Mouse (Mus musculus): ENCODE data around the gene Csnk1g2. TPM values are rescaled to one million over a fixed set of nuclear protein-coding genes. Genes with fewer than 3 reads are reported as not detected.

Gene Csnk1g2
- polyA plus RNA-seq, 1 experiment from 2014 or later = 65.4 TPM

DNA sequence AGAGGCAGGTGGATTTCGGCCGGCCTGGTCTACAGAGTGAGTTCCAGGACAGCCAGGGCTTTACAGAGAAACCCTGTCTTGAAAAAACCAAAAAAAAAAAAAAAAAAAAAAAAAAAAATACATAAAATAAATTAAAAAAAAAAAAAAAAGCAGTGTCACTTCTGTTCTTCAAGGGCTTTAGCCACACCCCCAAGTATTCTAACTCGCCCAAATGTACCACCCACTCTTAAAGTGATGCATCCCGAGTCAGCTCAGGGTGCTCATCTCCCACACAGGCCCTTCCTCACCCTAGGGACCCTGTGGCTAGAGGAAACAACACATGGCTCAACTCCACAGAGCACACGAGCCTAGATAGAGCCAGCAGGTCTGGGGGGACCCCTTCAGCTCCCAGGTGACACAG, 39.6 kb upstream of the Csnk1g2 start:
- WGBS = 93% methylated on average over 5 of the region's 5 CpGs
- DNase-seq (ENCODE audit: low spot score) = no peak
- no peak overlapping the region for H3K4me3 ChIP-seq (replicated peaks; ENCODE audit: low read length)
- H3K9ac ChIP-seq = no peak overlapping the region
- H3K27me3 ChIP-seq (ENCODE audit: control insufficient read depth, insufficient read depth, low read length) = no peaks in the 10 kb centered on the region
- H3K36me3 ChIP-seq (replicated peaks; ENCODE audit: control insufficient read depth, insufficient read depth) = peaks cover 28% of the 10 kb centered on the region
- H3K4me1 ChIP-seq (replicated peaks; ENCODE audit: control insufficient read depth, insufficient read depth, low read length) = peaks cover 7% of the 10 kb centered on the region
- no peak overlapping the region for H3K27ac ChIP-seq
- ATAC-seq (ENCODE audit: low FRiP score) = no peak
- no peaks in the 10 kb centered on the region for H3K9me3 ChIP-seq (ENCODE audit: control insufficient read depth, low read length)
- no peak overlapping the region for H3K4me2 ChIP-seq (replicated peaks)

DNA sequence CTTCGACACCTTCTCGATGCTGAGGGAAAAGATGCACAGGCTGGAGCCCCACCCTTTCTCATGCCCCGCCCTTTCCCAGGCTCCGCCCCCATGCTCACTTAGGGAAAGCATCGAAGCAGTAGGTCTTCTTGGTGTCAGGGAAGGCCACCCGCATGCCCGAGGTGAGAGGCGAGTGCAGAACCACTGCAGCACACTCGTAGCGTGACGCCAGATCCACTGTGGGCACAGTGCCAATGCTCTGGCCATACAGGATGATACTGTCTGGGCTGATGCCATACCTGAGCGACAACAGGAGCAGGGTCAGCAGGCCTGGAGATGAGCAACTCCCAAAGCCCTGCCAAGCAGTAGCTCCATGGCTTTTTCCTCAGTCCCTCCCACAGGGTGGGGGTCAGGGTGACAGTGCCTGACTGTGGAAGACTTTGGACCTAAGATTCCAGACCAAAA, 38.6 kb upstream of the Csnk1g2 start:
- H3K27ac ChIP-seq = no peak overlapping the region
- WGBS = 65% methylated on average over 12 of the region's 12 CpGs

DNA sequence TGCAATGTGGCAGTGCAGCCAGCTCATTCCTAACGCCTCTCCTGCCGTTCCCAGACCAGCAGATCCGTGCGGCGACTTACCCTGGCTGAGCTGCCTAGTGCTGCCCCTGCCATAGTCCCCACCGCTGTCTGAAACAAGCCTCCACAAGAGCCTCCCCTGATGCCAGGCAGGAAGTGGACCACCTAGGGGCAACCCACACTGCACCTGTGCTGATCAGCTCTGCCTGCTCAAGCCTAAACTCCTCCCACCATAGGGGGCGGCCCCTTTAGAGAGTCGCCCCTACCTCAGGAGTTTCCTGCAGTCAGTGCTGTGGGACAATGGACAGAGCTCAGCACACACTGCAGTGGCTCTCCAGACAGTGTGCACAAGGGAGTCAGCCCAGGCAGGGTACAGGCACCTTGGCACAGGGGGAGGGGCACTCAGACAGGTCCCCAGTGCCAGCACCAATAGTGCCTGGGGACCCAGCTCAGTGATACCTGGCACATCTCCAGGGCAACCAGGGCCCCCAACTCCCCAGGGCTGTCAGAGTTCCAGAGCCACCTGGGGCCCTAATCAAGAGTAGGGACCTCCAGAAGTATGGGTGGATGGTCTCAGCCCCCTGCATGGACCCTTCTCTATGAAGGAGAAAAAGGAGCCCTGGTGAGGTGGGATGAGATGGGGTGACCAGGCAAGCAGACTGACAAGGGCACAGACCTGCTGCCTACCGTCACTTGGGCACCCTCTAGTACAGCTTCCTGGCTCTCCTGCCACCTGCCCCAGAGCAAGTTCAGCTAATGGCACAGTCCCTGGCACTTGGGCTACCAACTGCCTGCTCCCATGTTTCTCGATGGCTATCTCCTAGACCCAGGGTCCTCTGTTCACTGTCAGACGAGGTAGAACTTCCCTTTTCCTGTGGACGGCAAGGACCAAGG, 37.7 kb upstream of the Csnk1g2 start:
- no peaks in the 10 kb centered on the region for H3K9me3 ChIP-seq (ENCODE audit: control insufficient read depth, low read length)
- no peak overlapping the region for H3K9ac ChIP-seq
- H3K36me3 ChIP-seq (replicated peaks; ENCODE audit: control insufficient read depth, insufficient read depth) = peaks cover 28% of the 10 kb centered on the region
- H3K27me3 ChIP-seq (ENCODE audit: control insufficient read depth, insufficient read depth, low read length) = no peaks in the 10 kb centered on the region
- ATAC-seq (ENCODE audit: low FRiP score) (no peak), DNase-seq (ENCODE audit: low spot score) (no peak)
- 74% methylated on average over 12 of the region's 12 CpGs for WGBS
- peaks cover 23% of the 10 kb centered on the region for H3K4me1 ChIP-seq (replicated peaks; ENCODE audit: control insufficient read depth, insufficient read depth, low read length)
- H3K4me3 ChIP-seq (replicated peaks; ENCODE audit: low read length) = no peak overlapping the region
- H3K27ac ChIP-seq = no peak overlapping the region
- no peak overlapping the region; the same call in 1 of the 2 replicates for H3K4me2 ChIP-seq (replicated peaks)

More for the DNA sequence above, 38.6 kb upstream of the Csnk1g2 start:
- Histone ChIP-seq H3K4me2 (replicated peaks) (no peak overlapping the region; the same call in 1 of the 2 replicates), H3K9me3 (ENCODE audit: control insufficient read depth, low read length) (no peaks in the 10 kb centered on the region), H3K27me3 (ENCODE audit: control insufficient read depth, insufficient read depth, low read length) (no peaks in the 10 kb centered on the region), H3K4me1 (replicated peaks; ENCODE audit: control insufficient read depth, insufficient read depth, low read length) (peaks cover 17% of the 10 kb centered on the region), H3K9ac (no peak overlapping the region), H3K4me3 (replicated peaks; ENCODE audit: low read length) (no peak overlapping the region), H3K36me3 (replicated peaks; ENCODE audit: control insufficient read depth, insufficient read depth) (peaks cover 28% of the 10 kb centered on the region)
- ATAC-seq (ENCODE audit: low FRiP score) (no peak), DNase-seq (ENCODE audit: low spot score) (no peak)

DNA sequence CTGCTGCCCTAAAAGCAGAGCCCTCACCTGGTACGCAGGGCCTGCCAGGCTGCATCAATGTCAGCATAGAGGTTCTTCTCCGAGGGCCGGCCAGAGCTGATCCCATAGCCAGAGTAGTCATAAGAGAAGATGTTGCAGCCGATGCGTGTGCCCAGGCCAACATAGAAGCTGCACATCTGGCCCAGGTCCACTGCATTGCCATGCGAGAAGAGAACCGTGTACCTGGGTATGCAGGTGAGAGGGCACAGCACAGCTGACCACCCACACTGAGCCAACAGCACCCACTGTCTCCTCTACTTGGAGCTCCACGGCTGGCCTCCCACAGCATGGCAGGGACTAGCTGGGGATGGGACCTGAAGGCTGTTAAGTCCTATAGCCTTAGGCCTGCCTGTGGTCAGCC, 37.1 kb upstream of the Csnk1g2 start:
- no peaks in the 10 kb centered on the region for H3K27me3 ChIP-seq (ENCODE audit: control insufficient read depth, insufficient read depth, low read length)
- H3K4me3 ChIP-seq (replicated peaks; ENCODE audit: low read length) = no peak overlapping the region; the same call in 1 of the 2 replicates
- H3K4me1 ChIP-seq (replicated peaks; ENCODE audit: control insufficient read depth, insufficient read depth, low read length) = peaks cover 23% of the 10 kb centered on the region
- H3K27ac ChIP-seq = no peak overlapping the region
- H3K36me3 ChIP-seq (replicated peaks; ENCODE audit: control insufficient read depth, insufficient read depth) = peaks cover 28% of the 10 kb centered on the region
- no peak for DNase-seq (ENCODE audit: low spot score)
- ATAC-seq (ENCODE audit: low FRiP score) = no peak
- WGBS = 97% methylated on average over 8 of the region's 8 CpGs
- H3K4me2 ChIP-seq (replicated peaks) = no peak overlapping the region; the same call in 1 of the 2 replicates
- no peaks in the 10 kb centered on the region for H3K9me3 ChIP-seq (ENCODE audit: control insufficient read depth, low read length)
- no peak overlapping the region for H3K9ac ChIP-seq

DNA sequence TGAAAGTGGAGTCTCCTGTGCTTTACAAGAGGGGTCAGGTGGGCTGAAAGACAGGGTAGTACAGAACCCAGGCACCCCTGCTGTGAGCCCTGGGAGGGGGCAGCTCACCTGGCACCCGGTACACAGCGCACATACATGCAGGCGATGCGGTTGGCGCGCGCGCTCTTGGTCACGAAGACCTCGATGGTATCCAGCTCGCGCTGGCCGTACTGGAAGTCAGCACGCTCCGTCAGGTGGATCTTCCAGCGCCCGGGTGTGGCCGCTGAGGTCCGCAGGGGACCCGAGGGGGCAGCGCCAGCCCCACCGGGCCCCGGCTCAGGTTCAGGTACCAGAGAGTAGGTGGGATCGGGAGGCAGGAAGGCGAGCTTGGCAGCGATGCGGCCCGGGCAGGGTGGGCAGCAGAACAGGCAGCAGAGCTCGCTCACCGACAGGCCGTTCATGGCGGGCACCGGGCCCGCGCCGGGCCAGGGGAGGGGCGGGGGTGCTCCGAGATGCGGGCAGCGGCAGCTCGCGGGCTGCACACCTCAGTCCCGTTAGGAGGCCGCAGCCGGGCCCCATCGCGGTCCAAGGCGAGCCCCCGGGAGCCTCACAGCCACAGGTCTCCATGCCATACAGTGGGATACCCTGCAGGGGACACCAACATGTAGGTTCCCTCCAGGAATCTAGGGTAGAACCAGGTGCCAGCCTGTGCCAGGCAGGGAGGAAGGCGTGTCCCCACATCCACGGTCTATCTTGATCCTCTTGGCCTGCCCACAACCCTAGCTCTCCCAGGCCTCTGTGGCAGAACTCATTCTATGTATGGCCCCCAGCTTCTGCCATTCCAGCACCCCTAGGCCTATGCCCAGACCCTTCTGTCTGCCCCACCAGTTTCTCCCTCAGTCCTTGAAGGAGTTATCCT, 36.0 kb upstream of the Csnk1g2 start:
- Histone ChIP-seq H3K36me3 (replicated peaks; ENCODE audit: control insufficient read depth, insufficient read depth) (peaks cover 28% of the 10 kb centered on the region), H3K4me3 (replicated peaks; ENCODE audit: low read length) (no peak overlapping the region; the same call in 1 of the 2 replicates), H3K9ac (no peak overlapping the region), H3K27ac (peak overlapping the region; percentile 47; the same call in 1 of the 2 replicates), H3K9me3 (ENCODE audit: control insufficient read depth, low read length) (no peaks in the 10 kb centered on the region), H3K27me3 (ENCODE audit: control insufficient read depth, insufficient read depth, low read length) (no peaks in the 10 kb centered on the region), H3K4me2 (replicated peaks) (peak overlapping the region; percentile 7), H3K4me1 (replicated peaks; ENCODE audit: control insufficient read depth, insufficient read depth, low read length) (peaks cover 23% of the 10 kb centered on the region)
- ATAC-seq (ENCODE audit: low FRiP score) (no peak), DNase-seq (ENCODE audit: low spot score) (no peak)
- 94% methylated on average over 51 of the region's 51 CpGs for WGBS

DNA sequence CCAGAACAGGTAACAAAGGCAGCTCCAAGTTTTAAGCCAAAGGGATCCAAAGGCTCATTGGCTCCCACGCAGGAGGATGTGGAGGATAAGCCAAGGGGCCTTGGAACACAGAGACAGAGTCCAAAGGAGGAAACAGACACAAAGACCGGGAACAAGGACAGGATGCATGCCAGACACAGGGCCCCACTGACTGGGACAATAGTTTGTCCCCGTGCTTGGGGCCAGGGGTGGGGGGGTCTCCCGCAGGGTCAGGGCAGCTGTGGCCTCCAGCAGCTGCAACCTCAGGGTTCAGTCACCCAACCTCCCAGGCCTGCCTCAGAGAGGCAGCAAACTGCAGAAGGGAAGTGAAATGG, 35.4 kb upstream of the Csnk1g2 start:
- no peaks in the 10 kb centered on the region for H3K9me3 ChIP-seq (ENCODE audit: control insufficient read depth, low read length)
- peaks cover 24% of the 10 kb centered on the region for H3K36me3 ChIP-seq (replicated peaks; ENCODE audit: control insufficient read depth, insufficient read depth)
- DNase-seq (ENCODE audit: low spot score) (no peak), ATAC-seq (ENCODE audit: low FRiP score) (no peak)
- H3K4me3 ChIP-seq (replicated peaks; ENCODE audit: low read length) = no peak overlapping the region
- peak overlapping the region; percentile 6; the same call in 1 of the 2 replicates for H3K4me2 ChIP-seq (replicated peaks)
- no peak overlapping the region for H3K9ac ChIP-seq
- peaks cover 23% of the 10 kb centered on the region for H3K4me1 ChIP-seq (replicated peaks; ENCODE audit: control insufficient read depth, insufficient read depth, low read length)
- 43% methylated on average over 4 of the region's 4 CpGs for WGBS
- H3K27me3 ChIP-seq (ENCODE audit: control insufficient read depth, insufficient read depth, low read length) = no peaks in the 10 kb centered on the region
- H3K27ac ChIP-seq = 0 out of 2 replicates have a peak overlapping the region, but pooled peaks have one; percentile 47

DNA sequence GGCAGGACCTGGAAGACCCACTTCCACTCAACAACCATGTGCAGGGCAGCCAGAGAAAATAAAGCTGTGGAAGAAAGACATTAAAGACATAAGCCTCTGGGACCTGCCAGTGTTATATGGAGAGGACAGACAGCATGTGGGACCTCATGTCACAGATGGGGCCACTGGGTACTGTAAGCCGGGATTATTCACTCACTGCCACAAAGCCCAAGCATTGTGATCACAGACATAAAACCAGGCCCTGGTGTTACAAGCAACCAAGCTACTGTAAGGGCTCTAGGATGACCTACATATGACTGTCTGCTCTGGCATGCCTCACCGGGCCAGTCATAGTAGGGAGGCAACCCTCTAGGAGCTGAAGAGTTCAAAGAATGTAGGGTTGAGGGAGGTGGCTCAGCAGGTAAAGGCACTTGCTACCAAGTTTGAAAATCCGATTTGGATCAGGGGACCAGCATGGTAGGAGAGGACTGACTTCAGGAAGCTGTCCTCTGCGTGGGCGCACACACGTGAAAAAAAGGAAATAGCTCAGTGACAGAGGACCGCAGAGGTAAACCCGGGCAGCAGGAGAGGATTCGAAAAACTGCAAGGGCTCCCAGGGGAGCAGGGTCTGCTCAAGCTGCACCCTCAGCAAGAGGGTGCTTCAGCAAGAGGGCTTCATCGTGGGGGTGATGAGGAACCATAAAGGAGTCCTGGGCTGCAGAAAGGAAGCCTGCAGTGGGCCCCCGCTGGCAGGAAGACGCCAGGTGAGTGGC, 33.3 kb upstream of the Csnk1g2 start:
- Histone ChIP-seq H3K27ac (no peak overlapping the region), H3K4me1 (replicated peaks; ENCODE audit: control insufficient read depth, insufficient read depth, low read length) (peaks cover 23% of the 10 kb centered on the region), H3K27me3 (ENCODE audit: control insufficient read depth, insufficient read depth, low read length) (no peaks in the 10 kb centered on the region), H3K9me3 (ENCODE audit: control insufficient read depth, low read length) (no peaks in the 10 kb centered on the region), H3K36me3 (replicated peaks; ENCODE audit: control insufficient read depth, insufficient read depth) (peaks cover 15% of the 10 kb centered on the region; the same call in 1 of the 2 replicates), H3K4me3 (replicated peaks; ENCODE audit: low read length) (peak overlapping the region; percentile 80), H3K4me2 (replicated peaks) (peak overlapping the region; percentile 90), H3K9ac (peak overlapping the region; percentile 84)
- no peak for DNase-seq (ENCODE audit: low spot score)
- ATAC-seq (ENCODE audit: low FRiP score) = no peak
- 22% methylated on average over 12 of the region's 12 CpGs for WGBS

DNA sequence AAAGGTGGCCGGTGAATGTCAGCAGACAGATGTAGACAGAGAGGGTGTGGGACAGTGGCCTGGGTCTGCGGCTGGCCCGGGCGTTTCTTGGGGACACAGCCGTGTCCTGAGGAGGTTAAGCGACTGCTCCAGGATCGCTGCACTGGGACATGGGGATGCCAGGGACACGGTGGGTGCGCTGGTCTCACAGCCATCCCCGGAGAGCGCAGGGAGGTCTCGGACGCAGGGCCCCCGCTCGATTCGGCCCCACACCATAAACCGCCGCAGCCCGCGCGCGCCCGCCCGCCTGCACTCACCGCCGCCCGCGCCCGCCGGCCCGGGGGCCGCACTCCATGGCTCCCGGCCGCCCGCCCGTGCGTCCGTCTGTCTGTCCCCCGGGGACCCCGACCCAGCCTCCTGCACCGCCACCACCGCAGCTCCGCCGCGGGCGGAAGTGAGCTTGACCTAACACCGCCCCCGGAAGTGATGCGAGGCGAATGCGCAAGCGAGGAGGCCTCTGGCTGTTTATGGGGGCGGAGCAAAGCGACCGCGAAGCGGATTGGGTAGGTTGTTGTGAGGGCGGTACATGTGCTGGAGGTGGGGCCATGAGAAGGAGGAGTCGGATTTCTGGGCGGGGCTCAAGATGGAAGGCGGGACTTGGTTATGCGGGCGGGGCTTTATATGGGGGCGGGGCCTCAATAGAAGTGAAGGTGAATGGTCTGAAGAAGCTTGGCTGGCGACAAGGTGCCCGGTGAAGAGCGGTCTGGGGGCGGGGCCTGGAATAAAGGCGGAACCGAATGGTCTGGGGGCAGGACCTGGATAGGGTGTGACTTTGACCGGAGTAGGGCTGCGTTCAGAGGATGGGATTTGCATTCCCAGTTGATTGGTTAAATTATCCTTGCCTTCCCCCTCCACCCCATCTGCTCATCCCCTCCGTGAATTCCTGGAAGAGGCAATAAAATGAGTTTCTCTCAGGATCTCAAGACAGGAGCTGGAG, 32.5 kb upstream of the Csnk1g2 start, which contains the start of gene Abhd17a:
TSS of gene Abhd17a (minus strand) at position 463 of the 976 bp plus-strand sequence.
- no peaks in the 10 kb centered on the region for H3K9me3 ChIP-seq (ENCODE audit: control insufficient read depth, low read length)
- H3K27me3 ChIP-seq (ENCODE audit: control insufficient read depth, insufficient read depth, low read length) = no peaks in the 10 kb centered on the region
- H3K4me1 ChIP-seq (replicated peaks; ENCODE audit: control insufficient read depth, insufficient read depth, low read length) = peaks cover 23% of the 10 kb centered on the region
- under 1% methylated on average over 73 of the region's 73 CpGs for WGBS
- peak; percentile 96 for DNase-seq (ENCODE audit: low spot score)
- H3K27ac ChIP-seq = peak within 1 kb of the TSS; percentile 20; the same call in 1 of the 2 replicates
- peaks cover 12% of the 10 kb centered on the region; the same call in 1 of the 2 replicates for H3K36me3 ChIP-seq (replicated peaks; ENCODE audit: control insufficient read depth, insufficient read depth)
- peak within 1 kb of the TSS; percentile 84 for H3K9ac ChIP-seq
- ATAC-seq (ENCODE audit: low FRiP score) = peak; percentile 96
- H3K4me2 ChIP-seq (replicated peaks) = peak within 1 kb of the TSS; percentile 90
- H3K4me3 ChIP-seq (replicated peaks; ENCODE audit: low read length) = peak within 1 kb of the TSS; percentile 80
